Mouse (Mus musculus): Measurements from ENCODE around the gene Tead2. TPM values are rescaled to one million over a fixed set of nuclear protein-coding genes. Genes with fewer than 3 reads are reported as not detected.
A peak's percentile ranks its signal among the peaks of the same experiment; 100 is the strongest.
"Not testable (repeated sequence)": the region's sequence is repeated elsewhere in the genome, so short reads cannot be mapped to it uniquely, and the experiment has no call there.

The Tead2 gene
- 5.1 and 9.9 TPM in 2 replicates for total RNA-seq (2017)

GRCm38 (mm10) chr7:45215673-45216441 lies at the start of gene Tead2:
Tead2 (plus strand) TSS chr7:45215753.
- no peak for ATAC-seq (replicated peaks in 1 of 2; ENCODE audit: insufficient read depth in 1 of 2, low FRiP score in 2 of 2, low TSS enrichment in 1 of 2, low read depth in 1 of 2, poor library complexity in 2 of 2, severe bottlenecking in 2 of 2)

- no peak for ATAC-seq (replicated peaks in 1 of 2; ENCODE audit: insufficient read depth in 1 of 2, low FRiP score in 2 of 2, low TSS enrichment in 1 of 2, low read depth in 1 of 2, poor library complexity in 2 of 2, severe bottlenecking in 2 of 2)
These were observed 48.6 kb upstream of the Tead2 start for GRCm38 (mm10) chr7:45166950-45167401.

GRCm38 (mm10) chr7:45167761-45168445 lies 47.6 kb upstream of the Tead2 start:
- no peak for ATAC-seq (replicated peaks in 1 of 2; ENCODE audit: insufficient read depth in 1 of 2, low FRiP score in 2 of 2, low TSS enrichment in 1 of 2, low read depth in 1 of 2, poor library complexity in 2 of 2, severe bottlenecking in 2 of 2)

GRCm38 (mm10) chr7:45168656-45169055 lies 46.9 kb upstream of the Tead2 start:
- no peak for ATAC-seq (replicated peaks in 1 of 2; ENCODE audit: insufficient read depth in 1 of 2, low FRiP score in 2 of 2, low TSS enrichment in 1 of 2, low read depth in 1 of 2, poor library complexity in 2 of 2, severe bottlenecking in 2 of 2)

GRCm38 (mm10) chr7:45169495-45169894 lies 46.1 kb upstream of the Tead2 start:
- no peak for ATAC-seq (replicated peaks in 1 of 2; ENCODE audit: insufficient read depth in 1 of 2, low FRiP score in 2 of 2, low TSS enrichment in 1 of 2, low read depth in 1 of 2, poor library complexity in 2 of 2, severe bottlenecking in 2 of 2)

- no peak for ATAC-seq (replicated peaks in 1 of 2; ENCODE audit: insufficient read depth in 1 of 2, low FRiP score in 2 of 2, low TSS enrichment in 1 of 2, low read depth in 1 of 2, poor library complexity in 2 of 2, severe bottlenecking in 2 of 2)
These were observed 42.6 kb upstream of the Tead2 start for GRCm38 (mm10) chr7:45172974-45173373.

- not testable (repeated sequence) for ATAC-seq (replicated peaks in 1 of 2; ENCODE audit: insufficient read depth in 1 of 2, low FRiP score in 2 of 2, low TSS enrichment in 1 of 2, low read depth in 1 of 2, poor library complexity in 2 of 2, severe bottlenecking in 2 of 2)
These were observed 41.8 kb upstream of the Tead2 start for GRCm38 (mm10) chr7:45173772-45174171.

GRCm38 (mm10) chr7:45174567-45175280 lies 40.8 kb upstream of the Tead2 start:
- ATAC-seq (replicated peaks in 1 of 2; ENCODE audit: insufficient read depth in 1 of 2, low FRiP score in 2 of 2, low TSS enrichment in 1 of 2, low read depth in 1 of 2, poor library complexity in 2 of 2, severe bottlenecking in 2 of 2), result peak in 1 of 2 experiments; percentile 12; a peak in 2 of 4 replicates

GRCm38 (mm10) chr7:45175398-45175797 lies 40.2 kb upstream of the Tead2 start:
- ATAC-seq (replicated peaks in 1 of 2; ENCODE audit: insufficient read depth in 1 of 2, low FRiP score in 2 of 2, low TSS enrichment in 1 of 2, low read depth in 1 of 2, poor library complexity in 2 of 2, severe bottlenecking in 2 of 2), result no peak

- no peak for ATAC-seq (replicated peaks in 1 of 2; ENCODE audit: insufficient read depth in 1 of 2, low FRiP score in 2 of 2, low TSS enrichment in 1 of 2, low read depth in 1 of 2, poor library complexity in 2 of 2, severe bottlenecking in 2 of 2)
These were observed 39.6 kb upstream of the Tead2 start for GRCm38 (mm10) chr7:45175929-45176328.

- ATAC-seq (replicated peaks in 1 of 2; ENCODE audit: insufficient read depth in 1 of 2, low FRiP score in 2 of 2, low TSS enrichment in 1 of 2, low read depth in 1 of 2, poor library complexity in 2 of 2, severe bottlenecking in 2 of 2), result no peak
These were observed 39.2 kb upstream of the Tead2 start for GRCm38 (mm10) chr7:45176356-45176755.

GRCm38 (mm10) chr7:45178550-45178949 lies 37.0 kb upstream of the Tead2 start:
- no peak for ATAC-seq (replicated peaks in 1 of 2; ENCODE audit: insufficient read depth in 1 of 2, low FRiP score in 2 of 2, low TSS enrichment in 1 of 2, low read depth in 1 of 2, poor library complexity in 2 of 2, severe bottlenecking in 2 of 2)

- ATAC-seq (replicated peaks in 1 of 2; ENCODE audit: insufficient read depth in 1 of 2, low FRiP score in 2 of 2, low TSS enrichment in 1 of 2, low read depth in 1 of 2, poor library complexity in 2 of 2, severe bottlenecking in 2 of 2), result no peak
These were observed 36.1 kb upstream of the Tead2 start, which contains the start of gene Gfy for GRCm38 (mm10) chr7:45179469-45179868. Gfy (minus strand) TSS chr7:45179569.

GRCm38 (mm10) chr7:45180896-45181477 lies 34.6 kb upstream of the Tead2 start, which contains the start of gene Pth2:
Pth2 (plus strand) TSS chr7:45180995.
- ATAC-seq (replicated peaks in 1 of 2; ENCODE audit: insufficient read depth in 1 of 2, low FRiP score in 2 of 2, low TSS enrichment in 1 of 2, low read depth in 1 of 2, poor library complexity in 2 of 2, severe bottlenecking in 2 of 2), result no peak

GRCm38 (mm10) chr7:45181540-45181939 lies 34.0 kb upstream of the Tead2 start:
- ATAC-seq (replicated peaks in 1 of 2; ENCODE audit: insufficient read depth in 1 of 2, low FRiP score in 2 of 2, low TSS enrichment in 1 of 2, low read depth in 1 of 2, poor library complexity in 2 of 2, severe bottlenecking in 2 of 2), result no peak

- ATAC-seq (replicated peaks in 1 of 2; ENCODE audit: insufficient read depth in 1 of 2, low FRiP score in 2 of 2, low TSS enrichment in 1 of 2, low read depth in 1 of 2, poor library complexity in 2 of 2, severe bottlenecking in 2 of 2), result peak; percentile 93 to 97
These were observed 33.4 kb upstream of the Tead2 start for GRCm38 (mm10) chr7:45182199-45182601.

- peak; percentile 2 to 3; a peak in 1 of 4 replicates for ATAC-seq (replicated peaks in 1 of 2; ENCODE audit: insufficient read depth in 1 of 2, low FRiP score in 2 of 2, low TSS enrichment in 1 of 2, low read depth in 1 of 2, poor library complexity in 2 of 2, severe bottlenecking in 2 of 2)
These were observed 32.9 kb upstream of the Tead2 start for GRCm38 (mm10) chr7:45182606-45183005.

Measured in hematopoietic stem cell, adult 5-6 weeks (primary cell).